Mouse (Mus musculus): ENCODE data around the gene Gck.
"Not testable (repeated sequence)": the region's sequence is repeated elsewhere in the genome, so short reads cannot be mapped to it uniquely, and the experiment has no call there.

Gck gene

GRCm38 (mm10) chr11:5954965-5955504, 5.2 kb upstream of the Gck start:
- no peak for DNase-seq (ENCODE audit: low spot score in 2 of 2)

GRCm38 (mm10) chr11:5954435-5954834, 4.6 kb upstream of the Gck start:
- DNase-seq (ENCODE audit: low spot score in 2 of 2) = no peak

GRCm38 (mm10) chr11:5953130-5953765, 3.4 kb upstream of the Gck start:
- no peak for DNase-seq (ENCODE audit: low spot score in 2 of 2)

GRCm38 (mm10) chr11:5952501-5952900, 2.6 kb upstream of the Gck start:
- DNase-seq (ENCODE audit: low spot score in 2 of 2) = no peak

GRCm38 (mm10) chr11:5948546-5949250, 1.2 kb downstream of the Gck start:
- DNase-seq (ENCODE audit: low spot score in 2 of 2) = no peak

GRCm38 (mm10) chr11:5947796-5948195, 2.1 kb downstream of the Gck start:
- DNase-seq (ENCODE audit: low spot score in 2 of 2) = no peak

GRCm38 (mm10) chr11:5945096-5945495, 4.8 kb downstream of the Gck start:
- DNase-seq (ENCODE audit: low spot score in 2 of 2) = no peak

GRCm38 (mm10) chr11:5942966-5943365, 6.9 kb downstream of the Gck start:
- DNase-seq (ENCODE audit: low spot score in 2 of 2) = no peak

GRCm38 (mm10) chr11:5934531-5934930, 15.3 kb downstream of the Gck start:
- not testable (repeated sequence) for DNase-seq (ENCODE audit: low spot score in 2 of 2)

GRCm38 (mm10) chr11:5931947-5932346, 17.9 kb downstream of the Gck start:
- not testable (repeated sequence) for DNase-seq (ENCODE audit: low spot score in 2 of 2)

- no peak for DNase-seq (ENCODE audit: low spot score in 2 of 2)
These were observed 19.3 kb downstream of the Gck start for GRCm38 (mm10) chr11:5930578-5930977.

- DNase-seq (ENCODE audit: low spot score in 2 of 2) = no peak
These were observed 23.1 kb downstream of the Gck start for GRCm38 (mm10) chr11:5926696-5927220.

- no peak for DNase-seq (ENCODE audit: low spot score in 2 of 2)
These were observed 25.2 kb downstream of the Gck start for GRCm38 (mm10) chr11:5924699-5925098.

GRCm38 (mm10) chr11:5920323-5920960, 29.4 kb downstream of the Gck start:
- DNase-seq (ENCODE audit: low spot score in 2 of 2) = no peak

- no peak for DNase-seq (ENCODE audit: low spot score in 2 of 2)
These were observed 30.3 kb downstream of the Gck start for GRCm38 (mm10) chr11:5919606-5920005.

- no peak for DNase-seq (ENCODE audit: low spot score in 2 of 2)
These were observed 31.8 kb downstream of the Gck start for GRCm38 (mm10) chr11:5918111-5918510.

- no peak for DNase-seq (ENCODE audit: low spot score in 2 of 2)
These were observed 33.7 kb downstream of the Gck start for GRCm38 (mm10) chr11:5916178-5916548.

- no peak for DNase-seq (ENCODE audit: low spot score in 2 of 2)
These were observed 34.3 kb downstream of the Gck start for GRCm38 (mm10) chr11:5915429-5916177.

GRCm38 (mm10) chr11:5914940-5915339, 34.9 kb downstream of the Gck start:
- DNase-seq (ENCODE audit: low spot score in 2 of 2) = no peak

- no peak for DNase-seq (ENCODE audit: low spot score in 2 of 2)
These were observed 35.9 kb downstream of the Gck start for GRCm38 (mm10) chr11:5913936-5914335.

GRCm38 (mm10) chr11:5913256-5913655, 36.6 kb downstream of the Gck start:
- DNase-seq (ENCODE audit: low spot score in 2 of 2) = no peak

GRCm38 (mm10) chr11:5912635-5913034, 37.2 kb downstream of the Gck start:
- DNase-seq (ENCODE audit: low spot score in 2 of 2) = peak; percentile 62 to 68
